Mouse (Mus musculus) lung, adult 18-20 months (tissue): ENCODE results near the gene Zfand4.
A peak's percentile ranks its signal among the peaks of the same experiment; 100 is the strongest.
"Not testable (repeated sequence)": the region's sequence is repeated elsewhere in the genome, so short reads cannot be mapped to it uniquely, and the experiment has no call there.

Source experiments
- DNase-seq, 2 experiments: peaks; one replicate each; pipeline ENCODE4 v3.0.0; 2022; ENCODE audit warnings: mixed read lengths in 2 of 2

Zfand4 gene

GRCm38 (mm10) chr6:116264018-116264651, at the start of gene Zfand4:
Zfand4 (plus strand) TSS chr6:116264222.
- DNase-seq = peak; percentile 90

DNA sequence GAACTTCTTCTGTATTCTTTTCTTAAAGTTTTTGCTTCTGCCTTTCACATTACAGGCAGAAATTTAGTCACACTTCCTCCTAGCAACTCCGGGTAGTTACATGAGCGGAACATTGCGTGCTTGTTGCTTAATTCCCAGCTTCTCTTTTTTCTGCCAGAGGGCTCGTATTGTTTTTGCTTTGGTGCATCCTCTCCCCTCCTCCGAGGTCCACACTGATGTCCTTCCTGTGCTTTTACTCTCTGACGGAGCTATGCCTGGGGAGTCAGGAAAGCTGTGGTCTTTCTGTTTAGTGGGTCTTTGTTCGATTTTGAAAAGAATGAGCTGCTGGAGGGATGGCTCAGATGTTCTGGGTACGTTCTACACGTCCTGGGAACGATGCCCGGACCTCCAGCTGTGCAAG, 36.3 kb upstream of the Zfand4 start:
- DNase-seq = peak; percentile 30 to 33

DNA sequence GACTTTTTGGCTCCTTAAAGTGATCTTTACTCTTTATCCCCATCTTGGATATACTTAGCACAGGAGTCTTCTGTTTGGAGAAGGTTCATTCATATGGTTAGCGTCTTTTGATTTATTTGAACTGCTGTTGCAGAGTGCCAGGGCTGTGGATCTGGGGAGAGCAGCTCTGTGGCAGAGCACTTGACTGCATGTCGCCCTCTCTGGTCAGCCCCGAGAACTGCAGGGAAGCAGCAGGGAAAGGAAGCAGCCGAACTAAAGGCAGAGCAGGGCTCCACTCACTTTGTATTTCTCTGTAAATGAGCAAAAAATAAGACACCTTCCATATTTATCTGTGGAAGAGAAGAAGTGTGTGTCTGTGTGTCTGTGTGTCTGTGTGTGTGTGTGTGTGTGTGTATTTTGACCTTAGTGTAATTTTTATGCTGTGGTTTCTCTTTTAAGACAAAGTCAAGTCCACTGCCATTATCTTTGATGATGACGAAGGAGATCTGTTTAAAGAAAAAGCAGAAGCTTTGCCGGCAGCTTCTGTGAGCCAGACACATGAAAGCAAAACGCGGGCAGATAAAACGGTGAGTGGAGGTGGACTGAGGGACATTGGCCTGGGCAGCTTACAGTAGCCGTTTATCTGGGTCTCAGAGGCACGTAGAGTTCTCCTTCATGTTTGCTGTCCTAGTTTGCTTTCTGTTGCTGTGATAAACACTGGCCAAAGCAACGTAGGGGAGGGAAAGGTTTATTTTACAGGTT, 35.1 kb upstream of the Zfand4 start:
- peak; percentile 65 for DNase-seq

DNA sequence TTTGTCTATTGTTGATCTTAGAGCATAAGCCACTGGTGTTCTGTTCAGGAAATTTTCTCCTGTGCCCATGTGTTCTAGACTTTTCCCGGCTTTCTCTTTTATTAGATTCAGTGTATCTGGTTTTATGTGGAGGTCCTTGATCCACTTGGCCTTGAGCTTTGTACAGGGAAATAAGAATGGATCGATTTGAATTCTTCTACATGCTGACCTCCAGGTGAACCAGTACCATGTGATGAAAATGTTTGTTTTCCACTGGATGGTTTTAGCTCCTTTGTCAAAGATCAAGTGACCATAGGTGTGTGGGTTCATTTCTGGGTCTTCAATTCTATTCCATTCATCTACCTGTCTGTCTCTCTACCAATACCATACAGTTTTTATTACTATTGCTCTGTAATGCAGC, 29.2 kb upstream of the Zfand4 start:
- not testable (repeated sequence) for DNase-seq

DNA sequence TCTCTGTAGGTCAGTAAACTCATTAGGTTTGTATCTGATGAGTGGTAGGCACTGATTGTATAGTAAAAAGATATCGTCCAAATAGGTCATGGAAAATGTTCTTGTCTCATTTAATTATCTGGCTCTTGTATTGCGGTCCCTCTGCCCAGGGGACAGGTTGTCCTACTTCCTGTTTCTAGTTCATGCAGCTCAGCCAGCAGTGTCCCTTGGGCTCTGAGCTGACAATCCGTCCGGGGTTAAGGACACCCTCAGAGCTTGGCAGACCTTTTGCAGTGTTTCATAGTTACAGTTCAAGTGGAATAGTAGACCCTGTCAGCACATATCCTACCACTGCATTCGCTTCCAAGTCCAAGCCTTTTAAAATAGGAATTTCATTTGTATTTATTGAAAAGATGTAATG, 28.7 kb upstream of the Zfand4 start:
- no peak for DNase-seq

DNA sequence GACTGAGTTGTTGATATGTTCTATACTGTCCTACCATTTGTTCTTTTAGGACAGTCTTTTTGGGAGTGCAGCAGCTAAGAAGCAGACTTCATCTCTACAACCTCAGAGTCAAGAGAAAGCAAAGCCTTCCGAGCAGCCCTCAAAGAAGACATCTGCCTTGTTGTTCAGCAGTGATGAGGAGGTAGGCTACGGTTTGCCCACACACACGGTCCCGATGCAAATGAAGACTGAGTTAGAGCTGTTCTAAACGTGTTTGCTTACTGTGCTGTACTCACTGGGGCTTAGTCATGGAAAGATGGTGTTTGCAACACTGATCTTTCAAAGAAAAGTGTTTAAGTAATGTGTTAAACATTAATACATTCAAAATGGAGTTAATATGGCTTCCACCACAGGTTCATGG, 25.9 kb upstream of the Zfand4 start:
- no peak for DNase-seq

DNA sequence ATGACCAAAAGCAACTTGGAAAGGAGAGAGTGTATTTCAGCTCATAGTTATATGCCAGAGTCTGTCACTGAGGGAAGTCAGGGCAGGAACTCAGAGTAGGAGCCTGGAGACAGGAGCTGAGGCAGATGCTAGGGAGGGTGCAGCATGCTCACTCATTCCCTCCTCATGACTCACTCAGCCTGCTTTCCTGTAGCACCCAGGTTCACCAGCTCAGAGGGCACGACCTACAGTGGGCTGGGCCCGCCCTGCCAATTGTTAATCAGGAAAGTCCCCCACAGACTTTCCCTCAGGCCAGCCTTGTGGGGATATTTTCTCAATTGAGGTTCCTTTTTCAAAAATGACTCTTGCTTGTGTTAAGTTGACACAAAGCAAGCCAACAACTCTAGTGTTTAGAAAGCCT, 23.7 kb upstream of the Zfand4 start:
- no peak for DNase-seq

- DNase-seq = no peak
These were observed 4.4 kb upstream of the Zfand4 start for GRCm38 (mm10) chr6:116259649-116260048.

GRCm38 (mm10) chr6:116260481-116260880, 3.5 kb upstream of the Zfand4 start:
- no peak for DNase-seq

- DNase-seq = no peak
These were observed 1.2 kb upstream of the Zfand4 start for GRCm38 (mm10) chr6:116262824-116263223.

DNA sequence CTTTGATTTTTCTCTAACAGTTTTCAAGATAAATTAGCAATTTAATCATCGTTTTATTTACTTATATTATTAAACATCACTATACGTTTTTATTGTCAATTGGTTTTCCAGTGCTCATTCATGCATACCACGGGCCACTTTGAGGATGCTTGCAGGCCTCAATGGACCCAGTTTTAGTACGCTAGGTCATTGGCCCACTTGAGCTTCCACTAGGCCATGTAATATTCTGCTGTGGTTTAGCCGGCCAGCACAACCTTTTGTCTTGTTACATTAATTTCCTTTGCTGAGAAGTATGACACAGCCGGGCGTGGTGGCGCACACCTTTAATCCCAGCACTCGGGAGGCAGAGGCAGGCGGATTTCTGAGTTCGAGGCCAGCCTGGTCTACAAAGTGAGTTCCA, 814 bp downstream of the Zfand4 start:
- no peak for DNase-seq

- DNase-seq = peak in 1 of 2 experiments; percentile 16
These were observed 1.6 kb downstream of the Zfand4 start for GRCm38 (mm10) chr6:116265603-116266002.

DNA sequence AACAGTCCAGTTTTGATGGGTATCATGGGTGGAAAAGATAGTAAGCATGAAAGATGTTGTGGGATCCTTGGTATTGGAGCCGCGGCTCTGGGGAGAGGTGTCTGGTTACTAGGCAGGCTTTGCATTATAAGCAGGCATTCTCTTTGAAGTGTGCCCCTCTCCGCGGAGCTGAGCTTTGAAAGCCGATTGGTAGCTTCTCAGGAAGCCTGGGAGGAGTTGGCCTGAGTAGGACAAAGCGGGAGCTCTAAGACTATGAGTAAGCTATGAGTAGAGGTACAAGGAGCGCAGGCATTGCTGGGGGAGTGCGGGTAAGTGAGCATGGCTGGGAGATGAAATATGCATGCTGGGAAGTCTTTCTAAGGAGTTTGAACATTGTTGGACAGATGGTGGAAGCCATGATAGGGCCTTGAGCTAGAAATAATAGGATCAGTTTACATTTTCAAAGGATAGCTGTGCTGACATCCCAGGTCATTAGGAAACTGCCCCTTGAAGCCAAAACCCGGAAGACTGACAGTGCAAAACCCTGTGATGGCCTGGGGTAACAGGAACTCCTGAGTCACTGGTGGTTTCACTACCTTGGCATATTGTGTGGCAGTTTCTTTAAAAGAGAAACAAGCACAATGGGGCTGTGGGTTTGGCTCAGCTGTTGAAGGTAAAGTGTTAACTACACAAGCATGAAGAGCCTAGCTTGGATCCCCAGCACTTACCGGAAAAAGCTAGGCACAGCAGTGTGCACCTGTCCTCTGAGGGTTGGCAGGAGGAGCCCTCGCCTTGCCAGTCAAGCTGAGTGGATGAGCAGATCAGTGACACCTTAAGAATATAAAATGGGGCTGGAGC, 2.5 kb downstream of the Zfand4 start:
- DNase-seq = peak in 1 of 2 experiments; percentile 3

GRCm38 (mm10) chr6:116267110-116267423, 3.0 kb downstream of the Zfand4 start:
- DNase-seq = no peak

DNA sequence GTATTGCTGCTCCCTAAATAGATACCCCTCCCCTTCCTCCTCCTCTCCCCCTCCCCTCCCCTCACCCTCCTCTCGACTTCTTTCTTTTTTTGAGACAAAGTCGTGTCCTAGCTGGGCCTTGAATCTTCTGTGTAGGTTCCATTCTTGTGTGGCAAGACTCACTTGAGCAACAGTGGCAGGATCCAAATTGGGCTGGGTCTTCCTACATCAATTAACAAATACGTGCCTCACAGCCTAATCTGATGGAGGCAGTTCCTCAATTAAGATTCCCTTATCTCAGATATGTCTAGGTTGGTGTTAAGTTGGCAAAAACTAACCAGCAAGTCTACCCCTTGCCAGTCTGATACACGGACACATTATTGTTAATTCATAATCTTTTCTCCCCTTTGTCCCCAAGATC, 11.7 kb downstream of the Zfand4 start:
- no peak for DNase-seq

GRCm38 (mm10) chr6:116278679-116279317, 14.8 kb downstream of the Zfand4 start:
- DNase-seq = no peak

GRCm38 (mm10) chr6:116281014-116281413, 17.0 kb downstream of the Zfand4 start:
- DNase-seq = no peak

DNA sequence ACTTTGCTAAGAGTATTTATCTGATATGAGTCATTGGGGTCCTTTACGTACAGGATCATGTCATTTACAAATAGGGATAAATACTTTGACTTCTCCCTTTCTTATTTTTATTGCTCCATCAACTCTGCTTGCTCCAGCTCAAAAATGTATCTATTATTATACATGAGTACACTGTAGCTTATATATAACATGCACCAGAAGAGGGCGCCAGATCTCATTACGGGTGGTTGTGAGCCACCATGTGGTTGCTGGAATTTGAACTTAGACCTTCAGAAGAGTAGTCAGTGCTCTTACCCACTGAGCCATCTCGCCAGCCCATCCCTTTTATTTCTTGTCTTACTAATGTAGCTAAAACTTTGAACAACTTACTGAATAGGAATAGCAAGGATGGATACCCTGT, 18.5 kb downstream of the Zfand4 start:
- DNase-seq = no peak

DNA sequence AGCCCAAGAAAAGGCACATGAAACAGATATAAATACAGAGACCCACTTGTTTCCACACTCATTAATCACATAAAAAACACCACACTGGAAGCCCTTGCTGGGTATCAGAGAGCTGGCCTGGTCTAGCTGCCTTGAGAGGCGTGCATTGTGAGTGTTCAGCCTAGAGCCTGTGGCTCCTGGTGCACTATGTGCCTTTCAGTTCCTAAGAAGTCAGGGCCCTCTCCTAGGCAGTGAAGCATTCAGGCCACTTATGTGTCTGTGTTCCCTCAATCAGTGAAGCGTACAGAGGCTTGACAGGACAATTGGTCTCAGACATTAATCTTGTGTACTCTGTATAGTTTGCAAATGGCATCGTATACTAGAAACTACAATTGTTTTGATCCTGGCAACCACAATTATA, 19.3 kb downstream of the Zfand4 start:
- DNase-seq = no peak

GRCm38 (mm10) chr6:116286321-116286720, 22.3 kb downstream of the Zfand4 start:
- DNase-seq = no peak

DNA sequence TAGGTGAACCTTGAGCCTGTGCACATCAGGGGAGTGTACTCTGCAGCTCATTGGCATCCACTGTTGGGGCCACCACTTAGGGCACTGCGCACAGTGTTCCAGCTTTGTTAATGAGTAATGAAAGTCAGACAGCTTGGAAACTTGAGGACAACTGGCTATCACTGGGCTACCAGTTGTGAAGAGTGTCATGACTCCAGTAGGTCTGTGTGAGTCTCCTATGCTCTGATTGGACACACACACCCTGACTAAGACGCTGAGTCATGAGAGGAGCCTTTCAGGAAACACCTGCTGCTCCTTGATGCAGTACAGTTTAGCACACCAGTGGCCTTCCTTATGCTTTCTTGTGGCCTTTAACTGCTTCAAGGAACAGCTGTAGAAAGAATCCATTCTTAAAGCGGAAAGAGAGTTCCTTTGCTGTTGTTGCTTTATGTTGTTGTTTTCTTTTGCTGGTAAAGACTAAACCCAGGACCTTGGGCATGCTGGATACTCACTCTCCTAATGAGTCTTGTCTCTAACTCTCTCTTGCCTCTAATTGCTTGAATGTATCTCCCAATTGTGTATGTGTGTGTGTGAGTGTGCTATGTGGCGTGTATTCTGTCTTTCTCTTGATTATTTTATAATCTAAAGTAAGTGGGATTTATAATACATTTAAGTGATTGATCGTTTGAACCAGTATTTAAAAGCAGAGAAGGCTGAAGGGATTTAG, 23.0 kb downstream of the Zfand4 start:
- DNase-seq = no peak

GRCm38 (mm10) chr6:116311411-116311810, 47.4 kb downstream of the Zfand4 start:
- no peak for DNase-seq

DNA sequence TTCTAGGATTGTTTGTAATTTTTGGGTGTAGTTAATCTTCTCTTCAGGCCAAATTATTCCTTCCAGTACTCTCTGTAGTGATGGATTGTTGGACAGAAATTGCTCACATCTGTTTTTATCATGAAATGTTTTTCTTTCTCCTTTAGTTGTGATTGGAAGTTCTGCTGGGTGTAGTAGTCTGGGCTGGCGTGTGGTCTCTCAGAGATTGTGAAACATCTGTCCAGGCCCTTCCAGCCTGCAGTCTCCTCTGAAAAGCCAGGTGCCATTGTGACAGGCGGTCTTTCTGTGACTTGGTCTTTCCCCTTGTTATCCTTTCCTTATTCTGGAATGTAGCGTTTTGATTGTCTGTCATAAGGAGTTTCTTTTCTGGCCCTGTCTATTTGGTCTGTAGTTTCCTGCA, 55.2 kb downstream of the Zfand4 start:
- DNase-seq = no peak
